Mouse (Mus musculus) midbrain, embryonic 13.5 days (tissue): ENCODE measurements around the gene Znrf2. TPM values are rescaled to one million over a fixed set of nuclear protein-coding genes. Genes with fewer than 3 reads are reported as not detected.

Source experiments
- ATAC-seq: fragments of 200-750 bp; cut with Nextera tagmentation; 2 replicates; pipeline ENCODE4 v1.8.0; 2017; ENCODE audit warnings: mild to moderate bottlenecking, moderate TSS enrichment, moderate library complexity
- H3K27ac ChIP-seq: fragments of 300-500 bp; sonication (generic); 2 replicates; pipeline ENCODE4 v1.5.1; 2015; ENCODE audit warnings: inconsistent platforms, mild to moderate bottlenecking, moderate library complexity
- H3K27me3 ChIP-seq: fragments of 300-500 bp; sonication (generic); 2 replicates; pipeline ENCODE4 v1.6.1; 2015; ENCODE audit warnings: mild to moderate bottlenecking, inconsistent platforms
- H3K36me3 ChIP-seq: fragments of 300-500 bp; sonication (generic); 2 replicates; pipeline ENCODE4 v1.6.1; 2015; ENCODE audit warnings: mild to moderate bottlenecking, inconsistent platforms
- H3K4me1 ChIP-seq: fragments of 300-500 bp; sonication (generic); replicated peaks from 2 replicates; pipeline ENCODE4 v1.6.1; 2015; ENCODE audit warnings: inconsistent platforms
- H3K4me2 ChIP-seq: fragments of 300-500 bp; sonication (generic); replicated peaks from 2 replicates; pipeline ENCODE4 v1.6.1; 2015; ENCODE audit warnings: moderate library complexity, mild to moderate bottlenecking, inconsistent platforms
- H3K4me3 ChIP-seq: fragments of 300-500 bp; sonication (generic); replicated peaks from 2 replicates; pipeline ENCODE4 v1.5.1; 2015; ENCODE audit warnings: mild to moderate bottlenecking, inconsistent platforms
- H3K9ac ChIP-seq: fragments of 300-500 bp; sonication (generic); replicated peaks from 2 replicates; pipeline ENCODE4 v1.6.1; 2015; ENCODE audit warnings: mild to moderate bottlenecking, inconsistent platforms
- H3K9me3 ChIP-seq: fragments of 300-500 bp; sonication (generic); 2 replicates; pipeline ENCODE4 v1.6.1; 2016; ENCODE audit warnings: mild to moderate bottlenecking, inconsistent platforms
- WGBS: fragments of 180-500 bp; shearing (Covaris S2); methylation state at CpG from one replicate; pipeline ENCODE4 v1.1.7; 2015; 5-methylcytosine and 5-hydroxymethylcytosine counted together
- polyA plus RNA-seq: library from polyadenylated mRNA; unstranded; fragments of >200 nt; fragmentation: Nextera tagmentation; extraction: Ambion mirVana; gene quantifications from 2 replicates; pipeline ENCODE4 v1.2.1, GENCODE M21; 2015

The Znrf2 gene
- polyA plus RNA-seq, 1 experiment from 2014 or later, result 6.4 TPM

GRCm38 (mm10) chr6:54891384-54891783 is 74.7 kb downstream of the Znrf2 start:
- WGBS, result 92% methylated on average over 3 of the region's 3 CpGs
- H3K4me3 ChIP-seq, result no peak overlapping the region
- no peaks in the 10 kb centered on the region for H3K9me3 ChIP-seq
- H3K36me3 ChIP-seq, result no peaks in the 10 kb centered on the region
- peaks cover 7% of the 10 kb centered on the region; the same call in 1 of the 2 replicates for H3K4me1 ChIP-seq
- ATAC-seq, result no peak
- no peak overlapping the region for H3K4me2 ChIP-seq
- H3K27me3 ChIP-seq, result no peaks in the 10 kb centered on the region
- H3K9ac ChIP-seq, result no peak overlapping the region
- no peak overlapping the region for H3K27ac ChIP-seq

GRCm38 (mm10) chr6:54900256-54900655 is 83.5 kb downstream of the Znrf2 start:
- Histone ChIP-seq H3K36me3 (no peaks in the 10 kb centered on the region), H3K4me3 (no peak overlapping the region), H3K27me3 (no peaks in the 10 kb centered on the region), H3K4me2 (no peak overlapping the region), H3K4me1 (no peaks in the 10 kb centered on the region), H3K9me3 (no peaks in the 10 kb centered on the region), H3K9ac (no peak overlapping the region), H3K27ac (no peak overlapping the region)
- WGBS, result 95% methylated on average over 2 of the region's 2 CpGs
- ATAC-seq, result no peak

GRCm38 (mm10) chr6:54902547-54902946 is 85.8 kb downstream of the Znrf2 start:
- Histone ChIP-seq H3K27ac (no peak overlapping the region), H3K4me1 (no peaks in the 10 kb centered on the region), H3K9ac (no peak overlapping the region), H3K4me3 (no peak overlapping the region), H3K36me3 (no peaks in the 10 kb centered on the region), H3K9me3 (no peaks in the 10 kb centered on the region), H3K27me3 (no peaks in the 10 kb centered on the region), H3K4me2 (no peak overlapping the region)
- 94% methylated on average over 2 of the region's 2 CpGs for WGBS
- no peak for ATAC-seq

- Histone ChIP-seq H3K27ac (no peak overlapping the region), H3K9ac (no peak overlapping the region), H3K4me1 (no peaks in the 10 kb centered on the region), H3K36me3 (no peaks in the 10 kb centered on the region), H3K4me2 (no peak overlapping the region), H3K4me3 (no peak overlapping the region), H3K9me3 (no peaks in the 10 kb centered on the region), H3K27me3 (no peaks in the 10 kb centered on the region)
- 92% methylated on average over 10 of the region's 10 CpGs for WGBS
- ATAC-seq, result no peak
These were observed 89.6 kb downstream of the Znrf2 start for GRCm38 (mm10) chr6:54906053-54907040.

DNA sequence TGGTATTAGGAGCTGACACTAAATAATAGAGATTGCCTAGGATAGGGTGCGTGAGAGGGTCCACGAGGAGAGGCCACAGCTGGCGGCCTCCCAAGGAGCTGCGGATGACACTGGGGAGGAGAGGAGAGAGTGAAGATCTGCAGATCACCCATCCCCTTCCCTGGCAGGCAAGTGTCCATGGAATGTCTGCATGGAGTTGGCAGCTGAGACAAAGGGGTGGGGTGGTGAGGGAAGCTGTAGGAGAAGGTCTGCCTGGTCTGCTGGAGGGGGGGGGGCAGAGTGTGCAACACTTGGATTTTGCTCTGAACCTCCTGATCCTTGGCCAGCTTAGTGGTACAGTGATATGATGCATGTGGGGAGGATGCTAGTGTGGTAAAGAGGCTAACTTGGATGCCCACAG is 98.3 kb downstream of the Znrf2 start:
- no peak overlapping the region for H3K27ac ChIP-seq
- H3K4me3 ChIP-seq, result no peak overlapping the region
- no peaks in the 10 kb centered on the region for H3K9me3 ChIP-seq
- no peak for ATAC-seq
- H3K9ac ChIP-seq, result no peak overlapping the region
- H3K4me2 ChIP-seq, result no peak overlapping the region
- no peaks in the 10 kb centered on the region for H3K27me3 ChIP-seq
- 93% methylated on average over 4 of the region's 4 CpGs for WGBS
- no peaks in the 10 kb centered on the region for H3K4me1 ChIP-seq
- no peaks in the 10 kb centered on the region for H3K36me3 ChIP-seq

GRCm38 (mm10) chr6:54916163-54916562 is 99.4 kb downstream of the Znrf2 start:
- Histone ChIP-seq H3K27me3 (no peaks in the 10 kb centered on the region), H3K27ac (no peak overlapping the region), H3K9me3 (no peaks in the 10 kb centered on the region), H3K4me1 (no peaks in the 10 kb centered on the region), H3K9ac (no peak overlapping the region), H3K4me3 (no peak overlapping the region), H3K36me3 (no peaks in the 10 kb centered on the region), H3K4me2 (no peak overlapping the region)
- WGBS, result 69% methylated on average over 4 of the region's 4 CpGs
- no peak for ATAC-seq

GRCm38 (mm10) chr6:54916941-54917340 is 100.2 kb downstream of the Znrf2 start:
- Histone ChIP-seq H3K9ac (no peak overlapping the region), H3K36me3 (no peaks in the 10 kb centered on the region), H3K4me1 (no peaks in the 10 kb centered on the region), H3K4me3 (no peak overlapping the region), H3K27ac (no peak overlapping the region), H3K4me2 (no peak overlapping the region), H3K9me3 (no peaks in the 10 kb centered on the region), H3K27me3 (no peaks in the 10 kb centered on the region)
- WGBS, result 78% methylated on average over 4 of the region's 4 CpGs
- ATAC-seq, result no peak

DNA sequence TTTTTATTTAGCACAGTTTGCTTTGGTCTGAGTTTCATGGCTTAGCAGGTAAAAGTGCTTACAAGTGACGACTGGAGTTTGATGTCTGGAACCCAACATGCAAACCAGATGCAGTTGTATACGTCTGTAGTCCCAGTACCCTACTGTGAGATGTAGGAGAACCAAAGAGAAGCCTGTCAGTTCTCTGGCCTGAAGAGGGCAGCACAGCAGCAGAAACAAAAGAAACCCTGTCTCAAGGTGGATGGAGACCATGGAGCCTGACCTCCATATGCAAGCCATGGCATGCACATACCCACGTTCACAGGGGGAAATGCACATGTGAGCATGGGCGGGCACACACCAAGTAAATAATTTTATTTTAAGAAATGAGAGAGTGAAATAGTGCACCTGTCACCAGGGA is 100.8 kb downstream of the Znrf2 start:
- ATAC-seq, result no peak
- Histone ChIP-seq H3K27ac (no peak overlapping the region), H3K4me3 (no peak overlapping the region), H3K36me3 (no peaks in the 10 kb centered on the region), H3K4me2 (no peak overlapping the region), H3K4me1 (no peaks in the 10 kb centered on the region), H3K27me3 (no peaks in the 10 kb centered on the region), H3K9me3 (no peaks in the 10 kb centered on the region), H3K9ac (no peak overlapping the region)
- 46% methylated on average over 4 of the region's 4 CpGs for WGBS

DNA sequence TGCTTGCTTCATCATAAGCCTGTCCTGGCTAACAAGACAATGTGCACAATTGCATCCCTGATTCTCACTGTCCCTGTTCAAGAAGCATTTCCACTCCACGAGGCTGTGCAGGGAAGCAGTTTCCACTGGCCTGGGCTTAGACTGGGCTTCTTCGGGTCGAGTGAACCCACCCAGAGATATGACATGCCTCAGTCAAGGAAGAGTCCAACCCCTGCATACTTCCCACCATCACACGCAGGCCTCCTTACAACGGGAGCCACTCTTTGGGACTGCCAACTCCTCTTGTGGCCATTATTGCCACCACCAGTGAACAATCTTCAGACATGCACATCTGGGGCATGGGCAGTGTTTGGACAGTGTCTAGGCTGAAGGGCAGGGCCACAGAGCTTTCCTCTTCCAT is 101.8 kb downstream of the Znrf2 start:
- H3K4me2 ChIP-seq, result no peak overlapping the region
- 88% methylated on average over 5 of the region's 5 CpGs for WGBS
- no peaks in the 10 kb centered on the region for H3K36me3 ChIP-seq
- no peak overlapping the region for H3K9ac ChIP-seq
- no peak for ATAC-seq
- no peaks in the 10 kb centered on the region for H3K9me3 ChIP-seq
- H3K27me3 ChIP-seq, result no peaks in the 10 kb centered on the region
- H3K27ac ChIP-seq, result no peak overlapping the region
- H3K4me3 ChIP-seq, result no peak overlapping the region
- H3K4me1 ChIP-seq, result no peaks in the 10 kb centered on the region

GRCm38 (mm10) chr6:54924538-54924937 is 107.8 kb downstream of the Znrf2 start:
- 96% methylated on average over 16 of the region's 16 CpGs for WGBS
- ATAC-seq, result no peak
- H3K27ac ChIP-seq, result no peak overlapping the region
- H3K36me3 ChIP-seq, result no peaks in the 10 kb centered on the region
- no peak overlapping the region for H3K4me2 ChIP-seq
- H3K27me3 ChIP-seq, result no peaks in the 10 kb centered on the region
- no peak overlapping the region for H3K9ac ChIP-seq
- no peaks in the 10 kb centered on the region for H3K4me1 ChIP-seq
- no peaks in the 10 kb centered on the region for H3K9me3 ChIP-seq
- H3K4me3 ChIP-seq, result no peak overlapping the region

GRCm38 (mm10) chr6:54925736-54926440 is 109.2 kb downstream of the Znrf2 start:
- H3K4me2 ChIP-seq, result no peak overlapping the region
- H3K27ac ChIP-seq, result no peak overlapping the region
- ATAC-seq, result no peak
- 79% methylated on average over 7 of the region's 7 CpGs for WGBS
- H3K36me3 ChIP-seq, result no peaks in the 10 kb centered on the region
- H3K4me3 ChIP-seq, result no peak overlapping the region
- H3K9me3 ChIP-seq, result no peaks in the 10 kb centered on the region
- no peak overlapping the region for H3K9ac ChIP-seq
- no peaks in the 10 kb centered on the region for H3K27me3 ChIP-seq
- no peaks in the 10 kb centered on the region for H3K4me1 ChIP-seq

DNA sequence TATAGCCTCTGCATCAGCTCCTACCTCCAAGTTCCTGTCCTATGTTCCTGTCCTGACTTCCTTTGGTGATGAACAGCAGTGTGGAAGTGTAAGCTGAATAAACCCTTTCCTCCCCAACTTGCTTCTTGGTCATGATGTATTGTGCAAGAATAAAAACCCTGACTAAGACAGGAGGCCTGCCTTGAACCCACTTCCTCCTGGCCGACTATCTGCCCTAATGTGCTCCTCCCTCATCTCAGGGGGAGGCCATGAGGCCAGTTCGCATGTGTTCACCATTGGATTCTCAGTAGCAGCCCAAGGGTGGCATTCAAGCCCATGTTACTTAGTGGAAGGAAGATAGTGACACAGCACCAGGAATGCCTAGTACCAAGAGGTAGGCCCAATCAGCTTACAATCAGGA is 110.2 kb downstream of the Znrf2 start:
- no peak overlapping the region for H3K4me2 ChIP-seq
- no peak overlapping the region for H3K27ac ChIP-seq
- no peak overlapping the region for H3K4me3 ChIP-seq
- H3K36me3 ChIP-seq, result no peaks in the 10 kb centered on the region
- no peak for ATAC-seq
- H3K27me3 ChIP-seq, result no peaks in the 10 kb centered on the region
- no peaks in the 10 kb centered on the region for H3K4me1 ChIP-seq
- H3K9ac ChIP-seq, result no peak overlapping the region
- 75% methylated on average over 2 of the region's 2 CpGs for WGBS
- no peaks in the 10 kb centered on the region for H3K9me3 ChIP-seq
